In genomic region chr11:60536180-60536858, GRCm38 (mm10) we compare ENCODE assay signal across 7 mouse cellular contexts. TPM values are rescaled to one million over a fixed set of nuclear protein-coding genes. Genes with fewer than 3 reads are reported as not detected.
A peak's percentile ranks its signal among the peaks of the same experiment; 100 is the strongest.
DNase-seq lines count a peak whose midpoint lies in the region; ATAC-seq lines count a peak whose summit lies in the region.

Alkbh5 (plus strand) TSS chr11:60536381.

- peak within 1 kb of the TSS; percentile 92 for H3K9ac ChIP-seq in forebrain, embryonic 11.5 days (ENCODE audit: low read length)
- peak within 1 kb of the TSS; percentile 66 for H3K9ac ChIP-seq in heart, embryonic 15.5 days
- H3K9ac ChIP-seq in liver, embryonic 15.5 days = peak within 1 kb of the TSS; percentile 84
- peak within 1 kb of the TSS; percentile 91 for H3K9ac ChIP-seq in neural tube, embryonic 11.5 days (ENCODE audit: low read length)

- no peaks in the 10 kb centered on the region for H3K9me3 ChIP-seq in forebrain, embryonic 11.5 days (ENCODE audit: control insufficient read depth, low read length)
- no peaks in the 10 kb centered on the region for H3K9me3 ChIP-seq in heart, embryonic 15.5 days (replicated peaks)
- H3K9me3 ChIP-seq in liver, embryonic 15.5 days (replicated peaks) = no peaks in the 10 kb centered on the region
- no peaks in the 10 kb centered on the region for H3K9me3 ChIP-seq in neural tube, embryonic 11.5 days (ENCODE audit: control insufficient read depth, low read length)

- no peaks in the 10 kb centered on the region for H3K36me3 ChIP-seq in forebrain, embryonic 11.5 days (ENCODE audit: control insufficient read depth, insufficient read depth, low read length)
- no peaks in the 10 kb centered on the region for H3K36me3 ChIP-seq in heart, embryonic 15.5 days
- H3K36me3 ChIP-seq in liver, embryonic 15.5 days (replicated peaks) = 0 out of 2 replicates have a peak, but pooled peaks cover under 1% of the 10 kb centered on the region
- H3K36me3 ChIP-seq in neural tube, embryonic 11.5 days (ENCODE audit: control insufficient read depth, insufficient read depth, low read length) = no peaks in the 10 kb centered on the region

- H3K27me3 ChIP-seq in forebrain, embryonic 11.5 days (ENCODE audit: control insufficient read depth, insufficient read depth, low read length) = no peaks in the 10 kb centered on the region
- H3K27me3 ChIP-seq in heart, embryonic 15.5 days = no peaks in the 10 kb centered on the region
- H3K27me3 ChIP-seq in liver, embryonic 15.5 days = peaks cover 7% of the 10 kb centered on the region; the same call in 1 of the 2 replicates
- no peaks in the 10 kb centered on the region for H3K27me3 ChIP-seq in neural tube, embryonic 11.5 days (ENCODE audit: control insufficient read depth, insufficient read depth, low read length)

- peak within 1 kb of the TSS; percentile 100 for H3K27ac ChIP-seq in forebrain, embryonic 11.5 days (ENCODE audit: low read depth, low read length)
- H3K27ac ChIP-seq in heart, embryonic 15.5 days = peak within 1 kb of the TSS; percentile 98
- H3K27ac ChIP-seq in liver, embryonic 15.5 days (replicated peaks) = peak within 1 kb of the TSS; percentile 98
- peak within 1 kb of the TSS; percentile 99 for H3K27ac ChIP-seq in neural tube, embryonic 11.5 days (ENCODE audit: low read depth, low read length)

- peak within 1 kb of the TSS; percentile 98 for H3K4me2 ChIP-seq in forebrain, embryonic 11.5 days (ENCODE audit: low read depth, low read length, severe bottlenecking)
- H3K4me2 ChIP-seq in heart, embryonic 15.5 days = peak within 1 kb of the TSS; percentile 70
- peak within 1 kb of the TSS; percentile 93 for H3K4me2 ChIP-seq in liver, embryonic 15.5 days
- H3K4me2 ChIP-seq in neural tube, embryonic 11.5 days (ENCODE audit: low read depth) = peak within 1 kb of the TSS; percentile 76

- 24% methylated on average over 9 of the region's 9 CpGs for WGBS in forebrain, embryonic 11.5 days
- WGBS in heart, embryonic 15.5 days = 22% methylated on average over 9 of the region's 9 CpGs
- 20% methylated on average over 9 of the region's 9 CpGs for WGBS in large intestine, adult 2 months
- 28% methylated on average over 9 of the region's 9 CpGs for WGBS in liver, embryonic 15.5 days (ENCODE audit: insufficient replicate concordance)
- 20% methylated on average over 9 of the region's 9 CpGs for WGBS in neural tube, embryonic 11.5 days

- peak within 1 kb of the TSS; percentile 98 for H3K4me3 ChIP-seq in forebrain, embryonic 11.5 days (ENCODE audit: low read depth, low read length)
- peak within 1 kb of the TSS; percentile 79 for H3K4me3 ChIP-seq in heart, embryonic 15.5 days
- H3K4me3 ChIP-seq in liver, embryonic 15.5 days (replicated peaks) = peak within 1 kb of the TSS; percentile 96
- peak within 1 kb of the TSS; percentile 96 for H3K4me3 ChIP-seq in neural tube, embryonic 11.5 days (ENCODE audit: low read depth, low read length)

- peaks cover 19% of the 10 kb centered on the region for H3K4me1 ChIP-seq in forebrain, embryonic 11.5 days (replicated peaks; ENCODE audit: control insufficient read depth, insufficient read depth, low read length)
- H3K4me1 ChIP-seq in heart, embryonic 15.5 days (replicated peaks) = peaks cover 21% of the 10 kb centered on the region
- H3K4me1 ChIP-seq in liver, embryonic 15.5 days (replicated peaks) = peaks cover 41% of the 10 kb centered on the region
- H3K4me1 ChIP-seq in neural tube, embryonic 11.5 days (ENCODE audit: control insufficient read depth, insufficient read depth, low read length) = peaks cover 17% of the 10 kb centered on the region

- 0 out of 2 replicates have a peak, but pooled peaks have one; percentile 11 for ATAC-seq in forebrain, embryonic 11.5 days (replicated peaks; ENCODE audit: low FRiP score)
- ATAC-seq in heart, embryonic 15.5 days (replicated peaks; ENCODE audit: insufficient number of reproducible peaks, insufficient read depth, low FRiP score, low read depth) = no peak
- ATAC-seq in liver, embryonic 15.5 days (ENCODE audit: insufficient read depth) = no peak
- no peak for ATAC-seq in neural tube, embryonic 11.5 days (ENCODE audit: insufficient read depth, low FRiP score, low TSS enrichment)

- DNase-seq in Muller cell, postnatal 12 days (ENCODE audit: inconsistent ontology term) = peak; percentile 58
- DNase-seq in brain, embryonic 18.5 days (ENCODE audit: low read depth, low spot score) = peak; percentile 20
- DNase-seq in forebrain, embryonic 11.5 days (ENCODE audit: low spot score) = peak; percentile 65
- no peak for DNase-seq in large intestine, adult 2 months (ENCODE audit: low read depth, low spot score)
- no peak for DNase-seq in neural tube, embryonic 11.5 days (ENCODE audit: low spot score)

RNA-seq across cellular contexts. Expression of gene Alkbh5, which starts in this region (rescaled TPM):
- polyA plus RNA-seq in forebrain, embryonic 11.5 days (2014; fragmentation: Nextera tagmentation; extraction: Ambion mirVana) = 38.0 and 41.2 TPM in 2 replicates
- 36.8 and 39.1 TPM in 2 replicates for polyA plus RNA-seq in heart, embryonic 15.5 days (2015; fragmentation: Nextera tagmentation; extraction: Ambion mirVana)
- 16.3 and 22.3 TPM in 2 replicates for polyA plus RNA-seq in large intestine, adult 2 months (2012; rRNA removed)
- 16.8 and 17.3 TPM in 2 replicates for polyA plus RNA-seq in liver, embryonic 15.5 days (2015; fragmentation: Nextera tagmentation; extraction: Ambion mirVana)
- polyA plus RNA-seq in neural tube, embryonic 11.5 days (2014; fragmentation: Nextera tagmentation; extraction: Ambion mirVana) = 29.7 and 31.5 TPM in 2 replicates

Comparison
In these comparisons a context has a peak if more than half of its experiments do, and no peak if none do; other contexts are left out.
1. DNase-seq: peak in Muller cell, postnatal 12 days (single experiment), brain, embryonic 18.5 days (single experiment) and forebrain, embryonic 11.5 days (single experiment); none in large intestine, adult 2 months (single experiment) and neural tube, embryonic 11.5 days (single experiment).
2. Peak in every context shown above with its lines, with median percentiles within 50 percentile points of each other: H3K27ac ChIP-seq, H3K4me2 ChIP-seq, H3K4me3 ChIP-seq and H3K9ac ChIP-seq.